Mouse (Mus musculus) 3134 (cell line): ENCODE results near the gene Ehhadh.
A peak's percentile ranks its signal among the peaks of the same experiment; 100 is the strongest.

Experiments
- DNase-seq: peaks from one replicate; pipeline ENCODE4 v3.0.0-alpha.2; 2011; ENCODE audit warnings: low spot score; ENCODE audit not compliant: insufficient read length; ENCODE audit errors: extremely low read depth

Gene Ehhadh

GRCm38 (mm10) chr16:21742191-21742870 is 45.3 kb downstream of the Ehhadh start:
- DNase-seq: no peak

- DNase-seq: no peak
Measured at GRCm38 (mm10) chr16:21741542-21741941, 46.1 kb downstream of the Ehhadh start.

- DNase-seq: no peak
Measured at GRCm38 (mm10) chr16:21735638-21736037, 52.0 kb downstream of the Ehhadh start.

GRCm38 (mm10) chr16:21727897-21728364 is 59.7 kb downstream of the Ehhadh start:
- peak; percentile 46 for DNase-seq

- DNase-seq: no peak
Measured at GRCm38 (mm10) chr16:21727421-21727820, 60.2 kb downstream of the Ehhadh start.

GRCm38 (mm10) chr16:21724261-21724660 is 63.3 kb downstream of the Ehhadh start:
- DNase-seq: no peak

GRCm38 (mm10) chr16:21719770-21720169 is 67.8 kb downstream of the Ehhadh start:
- no peak for DNase-seq

- no peak for DNase-seq
Measured at GRCm38 (mm10) chr16:21714516-21714915, 73.1 kb downstream of the Ehhadh start.
